Comparison of ENCODE assay signal across 16 mouse cellular contexts in the genomic region with DNA sequence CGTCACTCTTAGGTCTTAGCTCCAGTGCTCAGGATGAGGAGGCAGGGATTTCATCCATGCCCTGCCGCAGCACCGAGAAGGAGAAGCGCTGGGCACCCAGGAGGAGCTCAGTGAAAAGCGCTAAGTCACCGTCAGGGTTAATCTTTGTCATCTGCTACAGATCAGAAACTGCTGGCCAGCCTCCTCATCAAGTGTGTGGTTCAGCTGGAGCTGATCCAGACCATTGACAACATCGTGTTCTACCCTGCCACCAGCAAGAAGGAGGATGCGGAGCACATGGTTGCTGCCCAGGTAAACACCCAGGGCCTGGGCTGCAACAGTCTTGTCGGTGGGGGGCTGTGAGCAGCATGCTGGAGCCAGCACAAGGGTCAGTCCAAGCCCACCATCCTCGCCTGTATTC.
"Had no signal": no experiment of that assay in that cellular context is flagged by ENCODE, and none has a peak within 500 bp of the region (broad histone marks: within the 10 kb centered on the region; RNA-seq: fewer than 3 reads in every experiment).

No protein-coding gene starts in this region.

- H3K4me2 ChIP-seq: limb, embryonic 15.5 days; liver, embryonic 13.5 days; midbrain, embryonic 12.5 days; midbrain, embryonic 15.5 days; neural tube, embryonic 12.5 days; neural tube, embryonic 15.5 days; stomach, embryonic 15.5 days had no signal

- ATAC-seq: midbrain, embryonic 15.5 days had no signal

- H3K9ac ChIP-seq: limb, embryonic 15.5 days; liver, embryonic 13.5 days; midbrain, embryonic 12.5 days; midbrain, embryonic 15.5 days; neural tube, embryonic 12.5 days; neural tube, embryonic 15.5 days; stomach, embryonic 15.5 days had no signal

- H3K4me1 ChIP-seq: limb, embryonic 15.5 days; liver, embryonic 13.5 days; midbrain, embryonic 15.5 days; neural tube, embryonic 12.5 days; neural tube, embryonic 15.5 days had no signal

- H3K27ac ChIP-seq: limb, embryonic 15.5 days; liver, embryonic 13.5 days; midbrain, embryonic 15.5 days; neural tube, embryonic 12.5 days; neural tube, embryonic 15.5 days; stomach, embryonic 15.5 days had no signal

- H3K27me3 ChIP-seq: limb, embryonic 15.5 days; liver, embryonic 13.5 days; midbrain, embryonic 12.5 days; midbrain, embryonic 15.5 days; neural tube, embryonic 12.5 days; neural tube, embryonic 15.5 days; stomach, embryonic 15.5 days had no signal

- H3K4me3 ChIP-seq: limb, embryonic 15.5 days; liver, embryonic 13.5 days; midbrain, embryonic 12.5 days; midbrain, embryonic 15.5 days; neural tube, embryonic 12.5 days; neural tube, embryonic 15.5 days; stomach, embryonic 15.5 days had no signal

- DNase-seq: kidney, adult 18-20 months; kidney, adult 9 months; kidney, postnatal 14 days; liver, embryonic 13.5 days; lung, adult 2 months; lung, postnatal 14 days; lung, postnatal 4 days; right cerebral cortex, postnatal 25 days; spleen, adult 18-20 months; thymus, postnatal 36 days had no signal

- H3K9me3 ChIP-seq: limb, embryonic 15.5 days; liver, embryonic 13.5 days; midbrain, embryonic 12.5 days; midbrain, embryonic 15.5 days; neural tube, embryonic 12.5 days; neural tube, embryonic 15.5 days; stomach, embryonic 15.5 days had no signal
